In genomic region chr5:29736942-29737341, GRCm38 (mm10) we compare ENCODE assay signal across 8 mouse cellular contexts. TPM values are rescaled to one million over a fixed set of nuclear protein-coding genes. Genes with fewer than 3 reads are reported as not detected.
DNase-seq lines count a peak whose midpoint lies in the region; ATAC-seq and TF ChIP-seq lines count a peak whose summit lies in the region.

No protein-coding gene starts in this region.

- H3K4me1 ChIP-seq in lung, postnatal 0 days (ENCODE audit: insufficient read depth, low read depth, low read length): peaks cover 8% of the 10 kb centered on the region; the same call in 1 of the 2 replicates
- H3K4me1 ChIP-seq in embryonic facial prominence, embryonic 13.5 days: peaks cover 33% of the 10 kb centered on the region
- peaks cover 22% of the 10 kb centered on the region for H3K4me1 ChIP-seq in limb, embryonic 15.5 days
- peaks cover 5% of the 10 kb centered on the region; the same call in 1 of the 2 replicates for H3K4me1 ChIP-seq in stomach, embryonic 15.5 days

- intact Hi-C loops in left cerebral cortex, postnatal 10 days (cut with DNase I): no loop called here

- H3K4me3 ChIP-seq in lung, postnatal 0 days (ENCODE audit: low read depth, low read length): peak overlapping the region; percentile 85
- peak overlapping the region; percentile 97 for H3K4me3 ChIP-seq in embryonic facial prominence, embryonic 13.5 days
- peak overlapping the region; percentile 84 for H3K4me3 ChIP-seq in limb, embryonic 15.5 days
- peak overlapping the region; percentile 83 for H3K4me3 ChIP-seq in stomach, embryonic 15.5 days (replicated peaks)

- DNase-seq in lung, postnatal 0 days (ENCODE audit: low spot score): no peak
- DNase-seq in lung, postnatal 25 days (ENCODE audit: low spot score): no peak
- DNase-seq in left cerebral cortex, postnatal 10 days (ENCODE audit: extremely low spot score in 1 of 2, low spot score in 2 of 2): no peak
- no peak for DNase-seq in thymus, postnatal 4 days
- no peak for DNase-seq in cerebellum, adult 18-20 months

- ATAC-seq in lung, postnatal 0 days: no peak
- ATAC-seq in embryonic facial prominence, embryonic 13.5 days (ENCODE audit: insufficient number of reproducible peaks, insufficient read depth, low FRiP score, low TSS enrichment, low read depth): no peak
- ATAC-seq in limb, embryonic 15.5 days (ENCODE audit: insufficient number of reproducible peaks, low FRiP score, low TSS enrichment, low read depth): no peak
- no peak for ATAC-seq in stomach, embryonic 15.5 days (ENCODE audit: insufficient read depth, low FRiP score, low read depth)

- no peaks in the 10 kb centered on the region for H3K27me3 ChIP-seq in lung, postnatal 0 days (replicated peaks; ENCODE audit: insufficient read depth, low read length)
- no peaks in the 10 kb centered on the region for H3K27me3 ChIP-seq in embryonic facial prominence, embryonic 13.5 days
- H3K27me3 ChIP-seq in limb, embryonic 15.5 days: no peaks in the 10 kb centered on the region
- no peaks in the 10 kb centered on the region for H3K27me3 ChIP-seq in stomach, embryonic 15.5 days (replicated peaks)

- TF ChIP-seq EP300 in lung, postnatal 0 days (IDR thresholded peaks at IDR 0.05): no peak

- 42% methylated on average over 9 of the region's 9 CpGs for WGBS in lung, postnatal 0 days
- WGBS in embryonic facial prominence, embryonic 13.5 days: 56% methylated on average over 9 of the region's 9 CpGs
- 51% methylated on average over 9 of the region's 9 CpGs for WGBS in limb, embryonic 15.5 days
- 45% methylated on average over 9 of the region's 9 CpGs for WGBS in stomach, embryonic 15.5 days

- H3K4me2 ChIP-seq in lung, postnatal 0 days (replicated peaks; ENCODE audit: low read depth, low read length): peak overlapping the region; percentile 75
- peak overlapping the region; percentile 67 for H3K4me2 ChIP-seq in embryonic facial prominence, embryonic 13.5 days
- peak overlapping the region; percentile 60 for H3K4me2 ChIP-seq in limb, embryonic 15.5 days
- H3K4me2 ChIP-seq in stomach, embryonic 15.5 days: peak overlapping the region; percentile 65

- no peak for TF ChIP-seq CTCF in lung, postnatal 0 days (IDR thresholded peaks at IDR 0.05)

- H3K9ac ChIP-seq in lung, postnatal 0 days (replicated peaks; ENCODE audit: low read depth): peak overlapping the region; percentile 96
- peak overlapping the region; percentile 99 for H3K9ac ChIP-seq in embryonic facial prominence, embryonic 13.5 days
- peak overlapping the region; percentile 92 for H3K9ac ChIP-seq in limb, embryonic 15.5 days
- peak overlapping the region; percentile 85; the same call in 1 of the 2 replicates for H3K9ac ChIP-seq in stomach, embryonic 15.5 days

- H3K36me3 ChIP-seq in lung, postnatal 0 days (ENCODE audit: insufficient read depth, low read length): no peaks in the 10 kb centered on the region
- no peaks in the 10 kb centered on the region for H3K36me3 ChIP-seq in embryonic facial prominence, embryonic 13.5 days
- no peaks in the 10 kb centered on the region for H3K36me3 ChIP-seq in limb, embryonic 15.5 days
- no peaks in the 10 kb centered on the region for H3K36me3 ChIP-seq in stomach, embryonic 15.5 days

- H3K9me3 ChIP-seq in lung, postnatal 0 days (ENCODE audit: low read length): no peaks in the 10 kb centered on the region
- H3K9me3 ChIP-seq in embryonic facial prominence, embryonic 13.5 days: no peaks in the 10 kb centered on the region
- H3K9me3 ChIP-seq in limb, embryonic 15.5 days: no peaks in the 10 kb centered on the region
- H3K9me3 ChIP-seq in stomach, embryonic 15.5 days: no peaks in the 10 kb centered on the region

- H3K27ac ChIP-seq in lung, postnatal 0 days (ENCODE audit: low read length): 0 out of 2 replicates have a peak overlapping the region, but pooled peaks have one; percentile 96
- H3K27ac ChIP-seq in embryonic facial prominence, embryonic 13.5 days: no peak overlapping the region
- H3K27ac ChIP-seq in limb, embryonic 15.5 days: no peak overlapping the region
- H3K27ac ChIP-seq in stomach, embryonic 15.5 days: 0 out of 2 replicates have a peak overlapping the region, but pooled peaks have one; percentile 93

RNA-seq across cellular contexts. Expression of gene Gm5129, which starts 1.2 kb away (rescaled TPM):
- not detected in 2 replicates for polyA plus RNA-seq in lung, postnatal 0 days (2015; fragmentation: Nextera tagmentation; extraction: Ambion mirVana)
- not detected in 2 replicates for polyA plus RNA-seq in embryonic facial prominence, embryonic 13.5 days (2015; fragmentation: Nextera tagmentation; extraction: Ambion mirVana)
- not detected in 2 replicates for polyA plus RNA-seq in limb, embryonic 15.5 days (2015; fragmentation: Nextera tagmentation; extraction: Ambion mirVana)
- not detected in 2 replicates for polyA plus RNA-seq in stomach, embryonic 15.5 days (2015; fragmentation: Nextera tagmentation; extraction: Ambion mirVana)
- total RNA-seq in left cerebral cortex, postnatal 10 days (2021): not detected

RNA-seq across cellular contexts. Expression of gene Dnajb6, which starts 1.5 kb away (rescaled TPM):
- polyA plus RNA-seq in lung, postnatal 0 days (2015; fragmentation: Nextera tagmentation; extraction: Ambion mirVana): 120 and 126 TPM in 2 replicates
- polyA plus RNA-seq in embryonic facial prominence, embryonic 13.5 days (2015; fragmentation: Nextera tagmentation; extraction: Ambion mirVana): 156 and 157 TPM in 2 replicates
- 129 and 130 TPM in 2 replicates for polyA plus RNA-seq in limb, embryonic 15.5 days (2015; fragmentation: Nextera tagmentation; extraction: Ambion mirVana)
- 130 and 141 TPM in 2 replicates for polyA plus RNA-seq in stomach, embryonic 15.5 days (2015; fragmentation: Nextera tagmentation; extraction: Ambion mirVana)
- total RNA-seq in left cerebral cortex, postnatal 10 days (2021): 100 to 1,000 TPM; 187 to 191 TPM

Comparison
In these comparisons a context has a peak if more than half of its experiments do, and no peak if none do; other contexts are left out.
1. H3K27ac ChIP-seq: peak in lung, postnatal 0 days (single experiment) and stomach, embryonic 15.5 days (single experiment); none in embryonic facial prominence, embryonic 13.5 days (single experiment) and limb, embryonic 15.5 days (single experiment).
2. Peak in every context shown above with its lines, with median percentiles within 50 percentile points of each other: H3K4me2 ChIP-seq, H3K4me3 ChIP-seq and H3K9ac ChIP-seq.